Mouse (Mus musculus) brain, adult 2 months (tissue): ENCODE results near the gene Syngr2.
A peak's percentile ranks its signal among the peaks of the same experiment; 100 is the strongest.
"Not testable (repeated sequence)": the region's sequence is repeated elsewhere in the genome, so short reads cannot be mapped to it uniquely, and the experiment has no call there.

Experiments
- DNase-seq: peaks from one replicate; pipeline ENCODE4 v3.0.0; 2011; ENCODE audit warnings: low read depth, low spot score

The Syngr2 gene

GRCm38 (mm10) chr11:117832086-117832969 lies 22.9 kb downstream of the Syngr2 start:
- peak; percentile 81 for DNase-seq

GRCm38 (mm10) chr11:117833509-117833908 lies 24.0 kb downstream of the Syngr2 start:
- not testable (repeated sequence) for DNase-seq

GRCm38 (mm10) chr11:117834086-117834485 lies 24.6 kb downstream of the Syngr2 start:
- no peak for DNase-seq

- DNase-seq, result peak; percentile 71
These were observed 26.8 kb downstream of the Syngr2 start for GRCm38 (mm10) chr11:117836306-117836705.

GRCm38 (mm10) chr11:117838572-117838971 lies 29.1 kb downstream of the Syngr2 start:
- DNase-seq, result no peak

GRCm38 (mm10) chr11:117839021-117839420 lies 29.6 kb downstream of the Syngr2 start:
- DNase-seq, result no peak

GRCm38 (mm10) chr11:117840910-117841309 lies 31.4 kb downstream of the Syngr2 start:
- no peak for DNase-seq

GRCm38 (mm10) chr11:117843434-117843833 lies 34.0 kb downstream of the Syngr2 start:
- no peak for DNase-seq

- no peak for DNase-seq
These were observed 35.5 kb downstream of the Syngr2 start for GRCm38 (mm10) chr11:117844997-117845396.

GRCm38 (mm10) chr11:117845651-117846050 lies 36.2 kb downstream of the Syngr2 start:
- DNase-seq, result no peak

- peak; percentile 17 for DNase-seq
These were observed 37.2 kb downstream of the Syngr2 start for GRCm38 (mm10) chr11:117846640-117847039.

- DNase-seq, result no peak
These were observed 38.2 kb downstream of the Syngr2 start for GRCm38 (mm10) chr11:117847593-117848215.

- DNase-seq, result peak; percentile 47
These were observed 39.0 kb downstream of the Syngr2 start for GRCm38 (mm10) chr11:117848271-117848984.

- DNase-seq, result peak; percentile 97
These were observed 39.7 kb downstream of the Syngr2 start, which contains the start of gene Birc5 for GRCm38 (mm10) chr11:117848985-117849671. TSS of gene Birc5 (plus strand) at chr11:117849251.

GRCm38 (mm10) chr11:117852875-117853274 lies 43.4 kb downstream of the Syngr2 start:
- DNase-seq, result no peak

- no peak for DNase-seq
These were observed 44.8 kb downstream of the Syngr2 start for GRCm38 (mm10) chr11:117854241-117854640.

- no peak for DNase-seq
These were observed 45.9 kb downstream of the Syngr2 start for GRCm38 (mm10) chr11:117855360-117855759.

GRCm38 (mm10) chr11:117855975-117856374 lies 46.5 kb downstream of the Syngr2 start:
- DNase-seq, result no peak

- DNase-seq, result no peak
These were observed 48.0 kb downstream of the Syngr2 start for GRCm38 (mm10) chr11:117857462-117857861.

- DNase-seq, result no peak
These were observed 48.9 kb downstream of the Syngr2 start for GRCm38 (mm10) chr11:117858392-117858791.

- DNase-seq, result no peak
These were observed 51.1 kb downstream of the Syngr2 start, which contains the start of gene Tmem235 for GRCm38 (mm10) chr11:117860601-117861000. TSS of gene Tmem235 (plus strand) at chr11:117860752.
